Mouse (Mus musculus) limb, embryonic 10.5 days (tissue): ENCODE measurements around the gene Esam. TPM values are rescaled to one million over a fixed set of nuclear protein-coding genes. Genes with fewer than 3 reads are reported as not detected.

ENCODE experiments used
- DNase-seq: peaks from one replicate; pipeline ENCODE4 v3.0.0-alpha.2; 2017; ENCODE audit warnings: low spot score
- H3K27ac ChIP-seq: fragments of 300-500 bp; sonication (generic); 2 replicates; pipeline ENCODE4 v1.5.1; 2016; ENCODE audit warnings: mild to moderate bottlenecking
- H3K27me3 ChIP-seq: fragments of 300-500 bp; sonication (generic); 2 replicates; pipeline ENCODE4 v1.6.1; 2016; ENCODE audit warnings: low read depth, mild to moderate bottlenecking; ENCODE audit not compliant: poor library complexity, severe bottlenecking
- H3K36me3 ChIP-seq: fragments of 300-500 bp; sonication (generic); 2 replicates; pipeline ENCODE4 v1.6.1; 2016; ENCODE audit warnings: mild to moderate bottlenecking, moderate library complexity
- H3K4me1 ChIP-seq: fragments of 300-500 bp; sonication (generic); 2 replicates; pipeline ENCODE4 v1.6.1; 2016
- H3K4me3 ChIP-seq: fragments of 300-500 bp; sonication (generic); 2 replicates; pipeline ENCODE4 v1.5.1; 2016; ENCODE audit warnings: mild to moderate bottlenecking, moderate library complexity
- H3K9me3 ChIP-seq: fragments of 300-500 bp; sonication (generic); replicated peaks from 2 replicates; pipeline ENCODE4 v1.6.1; 2016; ENCODE audit warnings: mild to moderate bottlenecking
- WGBS: fragments of 180-500 bp; shearing (Covaris S2); methylation state at CpG from one replicate; pipeline ENCODE4 v1.1.7; 2016; 5-methylcytosine and 5-hydroxymethylcytosine counted together
- polyA plus RNA-seq: library from polyadenylated mRNA; unstranded; fragments of >200 nt; fragmentation: Nextera tagmentation; extraction: Ambion mirVana; gene quantifications from 2 replicates; pipeline ENCODE4 v1.2.1, GENCODE M21; 2016

Gene Esam
- polyA plus RNA-seq, 1 experiment from 2014 or later: 34.3 TPM

DNA sequence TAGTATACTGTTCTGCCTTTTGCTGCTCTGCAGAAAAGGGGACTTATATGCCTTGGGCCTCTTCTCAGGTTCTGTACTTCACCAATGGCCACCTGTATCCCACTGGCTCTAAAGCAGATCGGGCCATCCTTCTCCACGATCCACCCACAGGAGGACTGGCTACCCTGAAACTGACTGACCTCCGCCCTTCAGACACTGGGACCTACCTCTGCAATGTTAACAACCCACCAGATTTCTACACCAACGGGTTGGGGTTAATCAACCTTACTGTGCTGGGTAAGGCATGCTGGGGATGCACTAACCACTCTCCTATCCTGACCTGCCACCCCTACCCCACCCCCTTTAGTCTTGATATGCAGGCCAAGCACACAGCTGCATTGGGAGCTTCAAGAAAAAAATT lies 12.3 kb downstream of the Esam start:
- H3K9me3 ChIP-seq: no peaks in the 10 kb centered on the region
- no peak for DNase-seq
- H3K4me3 ChIP-seq: no peak overlapping the region
- 87% methylated on average over 4 of the region's 4 CpGs for WGBS
- no peak overlapping the region for H3K27ac ChIP-seq
- no peaks in the 10 kb centered on the region for H3K36me3 ChIP-seq
- peaks cover 33% of the 10 kb centered on the region for H3K4me1 ChIP-seq
- peaks cover 61% of the 10 kb centered on the region for H3K27me3 ChIP-seq

- no peaks in the 10 kb centered on the region for H3K36me3 ChIP-seq
- H3K4me3 ChIP-seq: no peak overlapping the region
- H3K4me1 ChIP-seq: peaks cover 41% of the 10 kb centered on the region
- H3K9me3 ChIP-seq: no peaks in the 10 kb centered on the region
- DNase-seq: no peak
- H3K27me3 ChIP-seq: peaks cover 68% of the 10 kb centered on the region
- no peak overlapping the region for H3K27ac ChIP-seq
- WGBS: 83% methylated on average over 6 of the region's 6 CpGs
These were observed 13.1 kb downstream of the Esam start for GRCm38 (mm10) chr9:37540701-37541575.

DNA sequence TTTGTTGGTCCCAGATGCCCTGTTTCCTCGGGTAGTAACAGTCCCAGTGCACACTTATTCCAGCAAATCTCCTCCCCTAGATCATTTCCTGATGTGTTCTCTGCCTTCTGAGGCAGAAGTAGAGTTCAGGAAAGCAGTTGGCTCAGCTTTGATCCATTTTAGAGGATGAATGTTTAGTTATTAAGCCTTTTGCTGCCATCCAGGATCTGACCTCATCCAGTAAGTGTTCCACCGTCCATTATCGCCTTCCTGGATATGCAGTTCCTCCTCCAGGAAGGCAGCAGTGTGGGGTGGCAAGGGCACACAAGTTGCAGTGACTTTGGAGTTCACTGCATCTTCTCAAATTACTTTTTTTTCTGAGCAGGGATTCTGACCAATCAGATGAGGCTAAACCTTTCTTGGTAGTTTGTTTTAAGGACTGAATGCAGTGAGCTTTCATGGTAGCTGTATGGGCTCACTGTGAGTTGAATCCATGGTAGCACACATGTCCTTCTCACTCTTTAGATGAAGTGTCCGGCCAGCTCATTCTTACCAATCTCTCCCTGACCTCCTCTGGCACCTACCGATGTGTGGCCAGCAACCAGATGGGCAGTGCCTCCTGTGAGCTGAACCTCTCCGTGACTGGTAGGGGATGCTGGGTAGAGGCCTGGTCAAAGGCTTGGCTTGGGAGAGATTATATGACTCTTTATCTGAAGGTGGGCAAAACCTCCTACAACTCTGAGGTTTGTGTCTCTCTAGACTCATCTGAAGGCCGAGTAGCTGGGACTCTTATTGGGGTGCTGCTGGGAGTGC lies 14.2 kb downstream of the Esam start:
- 63% methylated on average over 7 of the region's 7 CpGs for WGBS
- Histone ChIP-seq H3K36me3 (no peaks in the 10 kb centered on the region), H3K27ac (no peak overlapping the region), H3K9me3 (no peaks in the 10 kb centered on the region), H3K4me1 (peaks cover 42% of the 10 kb centered on the region), H3K27me3 (peaks cover 78% of the 10 kb centered on the region), H3K4me3 (no peak overlapping the region)
- DNase-seq: no peak

- DNase-seq: no peak
- no peaks in the 10 kb centered on the region for H3K9me3 ChIP-seq
- H3K4me3 ChIP-seq: peak overlapping the region; percentile 47
- H3K27me3 ChIP-seq: peaks cover 79% of the 10 kb centered on the region
- 24% methylated on average over 12 of the region's 12 CpGs for WGBS
- no peak overlapping the region for H3K27ac ChIP-seq
- H3K36me3 ChIP-seq: no peaks in the 10 kb centered on the region
- peaks cover 35% of the 10 kb centered on the region for H3K4me1 ChIP-seq
These were observed 16.1 kb downstream of the Esam start for GRCm38 (mm10) chr9:37543869-37544440.

GRCm38 (mm10) chr9:37544447-37545165 lies 16.7 kb downstream of the Esam start:
- peak; percentile 66 for DNase-seq
- Histone ChIP-seq H3K27ac (peak overlapping the region; percentile 6), H3K36me3 (no peaks in the 10 kb centered on the region), H3K4me3 (peak overlapping the region; percentile 47), H3K27me3 (peaks cover 80% of the 10 kb centered on the region), H3K9me3 (no peaks in the 10 kb centered on the region), H3K4me1 (peaks cover 29% of the 10 kb centered on the region)
- WGBS: under 1% methylated on average over 29 of the region's 29 CpGs

- Histone ChIP-seq H3K4me1 (peaks cover 24% of the 10 kb centered on the region), H3K9me3 (no peaks in the 10 kb centered on the region), H3K36me3 (no peaks in the 10 kb centered on the region), H3K27ac (peak overlapping the region; percentile 6; the same call in 1 of the 2 replicates), H3K4me3 (peak overlapping the region; percentile 47), H3K27me3 (peaks cover 84% of the 10 kb centered on the region)
- 3% methylated on average over 17 of the region's 17 CpGs for WGBS
- peak; percentile 48 for DNase-seq
These were observed 17.3 kb downstream of the Esam start for GRCm38 (mm10) chr9:37545166-37545610.

GRCm38 (mm10) chr9:37545847-37546452 lies 18.1 kb downstream of the Esam start:
- WGBS: 6% methylated on average over 27 of the region's 27 CpGs
- Histone ChIP-seq H3K4me3 (peak overlapping the region; percentile 26), H3K9me3 (no peaks in the 10 kb centered on the region), H3K4me1 (peaks cover 24% of the 10 kb centered on the region), H3K27ac (no peak overlapping the region), H3K27me3 (peaks cover 92% of the 10 kb centered on the region), H3K36me3 (no peaks in the 10 kb centered on the region)
- no peak for DNase-seq

DNA sequence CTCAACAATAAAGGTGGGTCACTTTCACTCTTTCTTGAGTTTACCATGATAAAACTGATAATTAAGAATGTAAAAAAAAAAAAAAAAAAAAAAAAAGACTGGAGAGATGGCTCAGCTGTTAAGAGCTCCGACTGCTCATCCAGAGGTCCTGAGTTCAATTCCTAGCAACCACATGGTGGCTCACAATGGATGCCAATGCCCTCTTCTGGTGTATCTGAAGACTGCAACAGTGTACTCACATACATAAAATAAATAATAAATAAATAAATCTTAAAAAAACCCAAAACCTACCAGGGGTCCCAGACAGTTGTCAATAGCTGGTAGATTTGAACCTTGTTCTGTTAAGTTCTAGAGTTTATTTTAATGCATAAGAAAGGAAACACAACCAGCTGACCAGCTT lies 19.0 kb downstream of the Esam start:
- H3K27ac ChIP-seq: no peak overlapping the region
- WGBS: 80% methylated on average over 1 of the region's 1 CpGs
- H3K36me3 ChIP-seq: no peaks in the 10 kb centered on the region
- no peak overlapping the region for H3K4me3 ChIP-seq
- no peak for DNase-seq
- no peaks in the 10 kb centered on the region for H3K9me3 ChIP-seq
- peaks cover 96% of the 10 kb centered on the region for H3K27me3 ChIP-seq
- H3K4me1 ChIP-seq: peaks cover 26% of the 10 kb centered on the region

DNA sequence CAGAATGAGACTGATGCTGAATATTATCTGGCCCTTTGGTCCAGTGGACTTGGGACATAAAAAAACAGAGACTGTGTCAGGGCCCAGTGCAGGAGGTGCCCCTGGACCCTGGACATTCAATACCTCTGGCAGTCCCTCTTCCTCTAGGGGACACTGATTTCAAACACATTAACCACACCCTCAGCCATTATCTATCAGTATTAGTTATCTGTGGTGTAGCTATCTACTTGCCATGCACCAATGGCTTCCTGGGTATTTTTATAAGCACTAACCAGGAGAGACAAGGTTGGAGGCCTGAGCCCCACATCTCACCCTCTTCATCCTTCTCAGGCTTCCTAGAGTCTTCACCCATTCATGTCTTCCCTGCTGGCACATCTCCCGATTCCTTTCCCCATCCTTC lies 22.6 kb downstream of the Esam start:
- Histone ChIP-seq H3K36me3 (no peaks in the 10 kb centered on the region), H3K4me1 (peaks cover 29% of the 10 kb centered on the region), H3K9me3 (no peaks in the 10 kb centered on the region), H3K27me3 (peaks cover 99% of the 10 kb centered on the region), H3K27ac (no peak overlapping the region), H3K4me3 (no peak overlapping the region)
- DNase-seq: no peak
- WGBS: 51% methylated on average over 1 of the region's 1 CpGs

DNA sequence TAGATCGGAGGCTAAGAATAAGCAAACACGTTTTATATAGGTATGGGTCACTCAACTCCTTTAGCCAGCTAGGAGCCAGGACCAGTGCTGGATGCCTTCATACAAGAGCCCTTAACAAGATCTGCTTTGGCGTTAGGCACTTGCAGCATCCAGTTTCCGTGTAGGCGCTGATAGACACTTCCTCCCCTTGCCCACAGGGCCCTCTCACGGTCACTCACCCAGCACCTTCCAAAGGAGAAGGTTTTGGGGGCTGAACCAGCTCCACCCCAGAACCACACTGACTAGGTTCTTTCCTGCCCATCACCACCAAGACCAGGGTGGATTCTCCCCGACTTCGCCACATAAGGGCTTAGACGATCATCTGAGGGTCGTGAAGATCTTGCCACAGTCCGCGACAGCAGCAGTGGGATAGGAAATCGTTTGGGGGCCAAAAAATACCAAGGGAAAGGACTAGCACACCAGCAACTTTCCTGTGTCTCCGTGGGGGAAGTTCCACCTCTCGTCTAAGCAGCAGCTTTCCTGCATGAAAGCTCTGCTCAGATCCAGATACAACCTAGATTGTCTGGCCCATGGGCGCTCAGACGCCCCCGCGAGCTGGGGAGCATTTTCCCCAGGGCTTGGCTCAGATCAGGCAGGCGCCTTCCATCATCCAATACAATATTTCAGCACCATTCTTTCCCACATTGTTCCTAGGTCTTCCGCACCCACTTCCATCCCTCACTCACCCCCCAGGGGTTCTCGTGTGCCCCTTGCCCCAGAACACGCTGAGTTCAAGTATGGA lies 24.1 kb downstream of the Esam start:
- peak; percentile 49 for DNase-seq
- Histone ChIP-seq H3K27me3 (peaks cover 94% of the 10 kb centered on the region), H3K36me3 (no peaks in the 10 kb centered on the region), H3K4me3 (peak overlapping the region; percentile 53), H3K4me1 (peaks cover 26% of the 10 kb centered on the region), H3K9me3 (no peaks in the 10 kb centered on the region), H3K27ac (no peak overlapping the region)
- 3% methylated on average over 23 of the region's 23 CpGs for WGBS

- DNase-seq: peak; percentile 87
- 6% methylated on average over 31 of the region's 31 CpGs for WGBS
- H3K4me1 ChIP-seq: peaks cover 26% of the 10 kb centered on the region
- H3K27me3 ChIP-seq: peaks cover 91% of the 10 kb centered on the region
- H3K9me3 ChIP-seq: no peaks in the 10 kb centered on the region
- H3K4me3 ChIP-seq: peak within 1 kb of the TSS; percentile 53
- no peak within 1 kb of the TSS for H3K27ac ChIP-seq
- no peaks in the 10 kb centered on the region for H3K36me3 ChIP-seq
These were observed 24.8 kb downstream of the Esam start, which contains the start of gene Nrgn for GRCm38 (mm10) chr9:37552536-37553293. Nrgn (minus strand) TSS chr9:37552904.
